Mouse (Mus musculus) kidney, adult 2 months (tissue): ENCODE data around the gene Cdc42bpg.

ENCODE experiments used
- CTCF ChIP-seq: fragments of 200-500 bp; conservative IDR thresholded peaks from 2 replicates; pipeline ENCODE4 v1.5.1; 2011; ENCODE audit warnings: low read depth, mild to moderate bottlenecking, control low read depth, low read length, moderate library complexity, mixed read lengths; ENCODE audit not compliant: insufficient read depth, insufficient read length
- POLR2A ChIP-seq: fragments of 200-500 bp; IDR thresholded peaks from one replicate; pipeline ENCODE4 v1.6.1; 2011; ENCODE audit warnings: low read depth, low read length, control low read depth

DNA sequence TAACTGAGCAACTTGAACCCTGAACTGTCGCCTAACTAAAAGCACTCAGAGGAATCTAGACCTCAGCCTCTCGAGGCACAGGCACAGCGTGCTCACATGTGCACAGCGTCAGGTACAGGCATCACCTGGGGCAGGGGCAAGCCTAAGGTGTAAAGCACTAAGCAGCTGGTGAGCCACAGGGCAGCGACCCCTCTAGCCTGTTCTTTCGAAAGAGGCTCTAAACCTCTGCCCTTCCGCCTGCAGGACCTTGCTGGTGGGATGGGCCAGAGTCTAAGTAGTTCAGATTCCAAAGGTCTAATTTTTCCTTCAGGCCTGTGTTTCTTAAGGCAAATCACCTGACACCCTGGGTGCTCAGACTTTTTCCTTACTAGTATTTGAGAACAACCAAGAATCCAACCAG, 34.2 kb upstream of the Cdc42bpg start:
- no peak for TF ChIP-seq CTCF
- no peak for TF ChIP-seq POLR2A
